Comparison of ENCODE assay signal across 29 mouse cellular contexts in genomic region chr15:50400006-50400781, GRCm38 (mm10).
A peak's percentile ranks its signal among the peaks of the same experiment; 100 is the strongest.
DNase-seq lines count a peak whose midpoint lies in the region; ATAC-seq and TF ChIP-seq lines count a peak whose summit lies in the region.
"Had no signal": no experiment of that assay in that cellular context is flagged by ENCODE, and none has a peak within 500 bp of the region (broad histone marks: within the 10 kb centered on the region; RNA-seq: fewer than 3 reads in every experiment).

No protein-coding gene starts in this region.

- H3K27ac ChIP-seq in embryonic fibroblast, embryonic 13.5 days (ENCODE audit: insufficient read depth, low read length) = peak overlapping the region; percentile 36; the same call in 1 of the 2 replicates
- H3K27ac ChIP-seq in midbrain, embryonic 14.5 days (replicated peaks; ENCODE audit: low read depth, low read length) = no peak overlapping the region
- no peak overlapping the region for H3K27ac ChIP-seq in neural tube, embryonic 15.5 days (replicated peaks)
- H3K27ac ChIP-seq: embryonic facial prominence, embryonic 10.5 days; heart, adult 2 months; heart, embryonic 15.5 days; limb, embryonic 13.5 days; liver, embryonic 12.5 days; neural tube, embryonic 12.5 days had no signal

- TF ChIP-seq CTCF in embryonic fibroblast, embryonic 13.5 days (IDR thresholded peaks at IDR 0.05; ENCODE audit: borderline replicate concordance, insufficient read depth, low read length) = no peak

- peaks cover 9% of the 10 kb centered on the region for H3K4me1 ChIP-seq in embryonic fibroblast, embryonic 13.5 days (ENCODE audit: control insufficient read depth, insufficient read depth, low read length)
- H3K4me1 ChIP-seq in midbrain, embryonic 14.5 days (ENCODE audit: control insufficient read depth, insufficient read depth, low read length) = no peaks in the 10 kb centered on the region
- H3K4me1 ChIP-seq in neural tube, embryonic 15.5 days = no peaks in the 10 kb centered on the region
- H3K4me1 ChIP-seq: embryonic facial prominence, embryonic 10.5 days; heart, embryonic 15.5 days; limb, embryonic 13.5 days; liver, embryonic 12.5 days; neural tube, embryonic 12.5 days had no signal

- H3K36me3 ChIP-seq in midbrain, embryonic 14.5 days (ENCODE audit: control insufficient read depth, insufficient read depth, low read length) = no peaks in the 10 kb centered on the region
- H3K36me3 ChIP-seq in neural tube, embryonic 15.5 days = no peaks in the 10 kb centered on the region
- H3K36me3 ChIP-seq: embryonic facial prominence, embryonic 10.5 days; heart, embryonic 15.5 days; limb, embryonic 13.5 days; liver, embryonic 12.5 days; neural tube, embryonic 12.5 days had no signal

- ATAC-seq in megakaryocyte progenitor cell, adult 5-6 weeks (replicated peaks; ENCODE audit: poor library complexity) = peak; percentile 54
- no peak for ATAC-seq in midbrain, embryonic 14.5 days (ENCODE audit: low FRiP score, low TSS enrichment)
- ATAC-seq in cerebellum, adult (ENCODE audit: insufficient number of reproducible peaks, low FRiP score, low TSS enrichment) = no peak
- no peak for ATAC-seq in neural tube, embryonic 15.5 days (ENCODE audit: low FRiP score)
- ATAC-seq: forebrain, embryonic 14.5 days; hindbrain, embryonic 16.5 days; intestine, embryonic 16.5 days; liver, embryonic 12.5 days had no signal

- H3K9ac ChIP-seq in midbrain, embryonic 14.5 days (replicated peaks; ENCODE audit: low read length) = no peak overlapping the region
- H3K9ac ChIP-seq in neural tube, embryonic 15.5 days (replicated peaks) = no peak overlapping the region
- H3K9ac ChIP-seq: heart, embryonic 15.5 days; limb, embryonic 13.5 days; liver, embryonic 12.5 days; neural tube, embryonic 12.5 days had no signal

- peak; percentile 60 for DNase-seq in 3134 (ENCODE audit: extremely low read depth, insufficient read length, low spot score)
- DNase-seq in Muller cell, postnatal 12 days (ENCODE audit: inconsistent ontology term) = peak; percentile 72
- DNase-seq in midbrain, embryonic 14.5 days = no peak
- no peak for DNase-seq in thymus, postnatal 10 days (ENCODE audit: low spot score in 2 of 2)
- DNase-seq: adrenal gland, postnatal 10 days; B cell, adult 2 months; cerebellum, adult 11 months; cerebellum, adult 9-11 months; gastrocnemius, postnatal 14 days; heart, adult 2 months; heart, postnatal 4 days; kidney, adult 9 months; kidney, postnatal 14 days; lung, adult 18-20 months; lung, postnatal 10 days; thymus, postnatal 25 days had no signal

- H3K4me3 ChIP-seq in embryonic fibroblast, embryonic 13.5 days (ENCODE audit: insufficient read depth, low read length) = no peak overlapping the region
- no peak overlapping the region for H3K4me3 ChIP-seq in midbrain, embryonic 14.5 days (replicated peaks; ENCODE audit: low read depth, low read length)
- H3K4me3 ChIP-seq in neural tube, embryonic 15.5 days (replicated peaks) = no peak overlapping the region
- H3K4me3 ChIP-seq: embryonic facial prominence, embryonic 10.5 days; heart, adult 2 months; heart, embryonic 15.5 days; limb, embryonic 13.5 days; liver, embryonic 12.5 days; neural tube, embryonic 12.5 days had no signal

- no peaks in the 10 kb centered on the region for H3K27me3 ChIP-seq in midbrain, embryonic 14.5 days (ENCODE audit: control insufficient read depth, insufficient read depth, low read length)
- H3K27me3 ChIP-seq in neural tube, embryonic 15.5 days (replicated peaks) = no peaks in the 10 kb centered on the region
- H3K27me3 ChIP-seq: heart, embryonic 15.5 days; limb, embryonic 13.5 days; liver, embryonic 12.5 days; neural tube, embryonic 12.5 days had no signal

- no peak overlapping the region for H3K4me2 ChIP-seq in midbrain, embryonic 14.5 days (ENCODE audit: low read length)
- no peak overlapping the region for H3K4me2 ChIP-seq in neural tube, embryonic 15.5 days
- H3K4me2 ChIP-seq: heart, embryonic 15.5 days; limb, embryonic 13.5 days; liver, embryonic 12.5 days; midbrain, embryonic 11.5 days; neural tube, embryonic 12.5 days had no signal

- 91% methylated on average over 7 of the region's 7 CpGs for WGBS in midbrain, embryonic 14.5 days
- WGBS in neural tube, embryonic 15.5 days = 87% methylated on average over 7 of the region's 7 CpGs

- no peaks in the 10 kb centered on the region for H3K9me3 ChIP-seq in midbrain, embryonic 14.5 days (ENCODE audit: control insufficient read depth, low read length)
- no peaks in the 10 kb centered on the region for H3K9me3 ChIP-seq in neural tube, embryonic 15.5 days (replicated peaks)
- H3K9me3 ChIP-seq: embryonic facial prominence, embryonic 10.5 days; heart, embryonic 15.5 days; limb, embryonic 13.5 days; liver, embryonic 12.5 days; neural tube, embryonic 12.5 days had no signal

- no peak for TF ChIP-seq POLR2A in embryonic fibroblast, embryonic 13.5 days (IDR thresholded peaks at IDR 0.05; ENCODE audit: low read depth, low read length)

Comparison
In these comparisons a context has a peak if more than half of its experiments do, and no peak if none do; other contexts are left out.
1. DNase-seq: peak in 3134 (single experiment) and Muller cell, postnatal 12 days (single experiment); none in midbrain, embryonic 14.5 days (single experiment) and thymus, postnatal 10 days (0 of 2).